Mouse (Mus musculus) cerebellum, adult 2 months (tissue): ENCODE results near the gene Olfml3.

Experiments used
- CTCF ChIP-seq: fragments of 200-500 bp; IDR thresholded peaks from 2 replicates; pipeline ENCODE4 v1.5.1; 2011; ENCODE audit warnings: low read depth, mild to moderate bottlenecking, control low read depth, low read length, moderate library complexity, borderline replicate concordance; ENCODE audit not compliant: insufficient read depth
- POLR2A ChIP-seq: fragments of 200-500 bp; IDR thresholded peaks from 2 replicates; pipeline ENCODE4 v1.6.1; 2011; ENCODE audit warnings: low read length, control low read depth, borderline replicate concordance; ENCODE audit not compliant: insufficient read depth

GRCm38 (mm10) chr3:103705426-103705825 lies 32.4 kb downstream of the Olfml3 start:
- TF ChIP-seq CTCF (no peak), POLR2A (no peak)
